Mouse (Mus musculus) kidney, embryonic 16.5 days (tissue): ENCODE data around the gene Lrmda. TPM values are rescaled to one million over a fixed set of nuclear protein-coding genes. Genes with fewer than 3 reads are reported as not detected.

ENCODE experiments used
- ATAC-seq: fragments of 200-750 bp; cut with Nextera tagmentation; 2 replicates; pipeline ENCODE4 v1.8.0; 2017; ENCODE audit warnings: moderate TSS enrichment; ENCODE audit not compliant: low FRiP score, low TSS enrichment
- H3K27ac ChIP-seq: fragments of 300-500 bp; sonication (generic); 2 replicates; pipeline ENCODE4 v1.5.1; 2014; ENCODE audit warnings: low read length
- H3K27me3 ChIP-seq: fragments of 300-500 bp; sonication (generic); 2 replicates; pipeline ENCODE4 v1.6.1; 2014; ENCODE audit warnings: low read length, control low read depth, mixed read lengths; ENCODE audit not compliant: insufficient read depth
- H3K36me3 ChIP-seq: fragments of 300-500 bp; sonication (generic); 2 replicates; pipeline ENCODE4 v1.6.1; 2014; ENCODE audit warnings: low read length, control low read depth, mixed read lengths; ENCODE audit not compliant: insufficient read depth
- H3K4me1 ChIP-seq: fragments of 300-500 bp; sonication (generic); 2 replicates; pipeline ENCODE4 v1.6.1; 2014; ENCODE audit warnings: low read length, control low read depth, mixed read lengths; ENCODE audit not compliant: insufficient read depth
- H3K4me2 ChIP-seq: fragments of 300-500 bp; sonication (generic); replicated peaks from 2 replicates; pipeline ENCODE4 v1.6.1; 2014; ENCODE audit warnings: low read depth, low read length
- H3K4me3 ChIP-seq: fragments of 300-500 bp; sonication (generic); 2 replicates; pipeline ENCODE4 v1.5.1; 2014; ENCODE audit warnings: mild to moderate bottlenecking, low read length
- H3K9ac ChIP-seq: fragments of 300-500 bp; sonication (generic); replicated peaks from 2 replicates; pipeline ENCODE4 v1.6.1; 2014; ENCODE audit warnings: low read length
- H3K9me3 ChIP-seq: fragments of 300-500 bp; sonication (generic); 2 replicates; pipeline ENCODE4 v1.6.1; 2016; ENCODE audit warnings: low read length, control low read depth
- WGBS: fragments of 180-500 bp; shearing (Covaris S2); extraction: QIAGEN DNeasy Blood & Tissue Kit; methylation state at CpG from one replicate; pipeline ENCODE4 v1.1.7; 2014; 5-methylcytosine and 5-hydroxymethylcytosine counted together
- polyA plus RNA-seq: library from polyadenylated mRNA; unstranded; fragments of >200 nt; fragmentation: Nextera tagmentation; extraction: Ambion mirVana; gene quantifications from 2 replicates; pipeline ENCODE4 v1.2.1, GENCODE M21; 2015

Gene Lrmda
- polyA plus RNA-seq, 1 experiment from 2014 or later: 0.76 TPM

DNA sequence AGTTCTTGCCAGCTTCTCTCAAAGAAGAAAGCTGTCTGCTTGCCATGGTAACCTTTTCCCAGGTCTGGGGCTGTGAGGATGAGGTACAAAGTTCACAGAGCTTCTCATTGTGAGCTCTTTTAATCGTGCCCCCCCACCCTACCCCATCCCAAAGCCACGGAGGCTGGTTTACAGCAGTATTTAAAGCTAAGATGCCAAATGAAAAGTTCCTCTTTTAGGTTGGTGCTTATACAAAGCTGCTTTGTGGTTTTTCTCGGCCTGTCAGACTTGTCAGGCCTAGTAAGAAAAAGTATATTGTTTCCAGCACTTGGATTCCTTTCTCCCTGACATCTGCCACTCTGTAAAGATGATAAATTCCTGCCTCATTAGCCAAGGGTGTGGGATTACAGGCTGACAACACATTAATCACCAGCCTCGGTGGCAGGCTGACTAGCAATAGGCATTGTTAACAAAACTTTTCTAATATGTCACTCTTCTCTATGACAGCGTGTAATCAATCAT, 629.9 kb downstream of the Lrmda start:
- ATAC-seq: no peak; the same call in 1 of the 2 replicates
- Histone ChIP-seq H3K27me3 (no peaks in the 10 kb centered on the region), H3K4me2 (no peak overlapping the region), H3K4me3 (no peak overlapping the region), H3K36me3 (no peaks in the 10 kb centered on the region), H3K4me1 (peaks cover 40% of the 10 kb centered on the region), H3K9ac (no peak overlapping the region), H3K27ac (peak overlapping the region; percentile 47; the same call in 1 of the 2 replicates), H3K9me3 (no peaks in the 10 kb centered on the region)
- WGBS: 29% methylated on average over 5 of the region's 5 CpGs

DNA sequence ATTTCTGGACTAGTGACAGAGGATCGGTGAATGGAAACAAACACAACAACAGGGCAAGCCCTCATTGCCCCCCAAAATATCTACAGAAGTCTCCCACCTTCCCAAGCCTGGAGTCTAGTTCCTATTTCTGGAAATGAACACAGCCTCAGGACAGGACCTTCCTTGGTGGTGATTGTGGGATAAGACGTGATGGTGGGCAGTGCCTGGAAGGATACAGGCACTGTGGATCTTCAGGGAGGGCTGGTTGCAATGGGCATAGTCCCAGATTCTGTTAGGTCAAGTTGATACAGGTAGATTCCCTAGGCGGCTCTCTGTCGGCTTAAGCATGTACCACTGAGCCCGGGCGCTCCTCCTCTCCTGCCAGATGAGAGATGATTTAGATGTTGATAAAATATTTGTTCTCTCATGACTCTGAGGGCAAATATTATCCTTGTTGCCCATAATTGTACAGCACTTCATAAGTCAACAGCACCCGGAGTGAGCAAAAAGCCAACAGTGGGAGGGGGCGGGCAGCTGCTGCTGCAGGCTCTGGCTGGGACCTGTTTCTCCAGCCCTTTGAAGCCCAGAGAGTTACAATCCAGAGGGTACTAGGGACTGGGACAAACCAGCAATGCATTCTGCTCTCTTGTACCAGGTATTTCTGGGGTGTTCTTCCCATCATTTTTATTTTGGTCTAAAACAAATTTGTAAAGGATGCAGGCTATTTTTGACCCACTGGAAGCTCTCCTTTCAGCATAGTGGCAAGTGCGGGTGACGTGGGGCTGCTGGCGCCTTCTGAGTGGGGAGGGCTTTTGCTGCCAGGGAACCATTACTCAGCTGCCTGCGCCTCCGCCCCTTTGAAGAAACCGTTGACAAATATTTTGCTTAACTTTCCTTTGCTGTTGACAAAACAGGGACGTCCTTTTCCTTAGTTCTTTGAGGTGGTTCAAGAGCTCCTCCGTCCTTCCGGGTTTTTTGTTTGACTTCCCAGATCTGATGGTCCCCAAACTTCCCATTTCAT, 630.8 kb downstream of the Lrmda start:
- ATAC-seq: no peak
- Histone ChIP-seq H3K4me2 (peak overlapping the region; percentile 31), H3K4me3 (no peak overlapping the region), H3K9me3 (no peaks in the 10 kb centered on the region), H3K27me3 (no peaks in the 10 kb centered on the region), H3K27ac (peak overlapping the region; percentile 64; the same call in 1 of the 2 replicates), H3K9ac (0 out of 2 replicates have a peak overlapping the region, but pooled peaks have one; percentile 13), H3K4me1 (peaks cover 40% of the 10 kb centered on the region), H3K36me3 (no peaks in the 10 kb centered on the region)
- 42% methylated on average over 17 of the region's 17 CpGs for WGBS

DNA sequence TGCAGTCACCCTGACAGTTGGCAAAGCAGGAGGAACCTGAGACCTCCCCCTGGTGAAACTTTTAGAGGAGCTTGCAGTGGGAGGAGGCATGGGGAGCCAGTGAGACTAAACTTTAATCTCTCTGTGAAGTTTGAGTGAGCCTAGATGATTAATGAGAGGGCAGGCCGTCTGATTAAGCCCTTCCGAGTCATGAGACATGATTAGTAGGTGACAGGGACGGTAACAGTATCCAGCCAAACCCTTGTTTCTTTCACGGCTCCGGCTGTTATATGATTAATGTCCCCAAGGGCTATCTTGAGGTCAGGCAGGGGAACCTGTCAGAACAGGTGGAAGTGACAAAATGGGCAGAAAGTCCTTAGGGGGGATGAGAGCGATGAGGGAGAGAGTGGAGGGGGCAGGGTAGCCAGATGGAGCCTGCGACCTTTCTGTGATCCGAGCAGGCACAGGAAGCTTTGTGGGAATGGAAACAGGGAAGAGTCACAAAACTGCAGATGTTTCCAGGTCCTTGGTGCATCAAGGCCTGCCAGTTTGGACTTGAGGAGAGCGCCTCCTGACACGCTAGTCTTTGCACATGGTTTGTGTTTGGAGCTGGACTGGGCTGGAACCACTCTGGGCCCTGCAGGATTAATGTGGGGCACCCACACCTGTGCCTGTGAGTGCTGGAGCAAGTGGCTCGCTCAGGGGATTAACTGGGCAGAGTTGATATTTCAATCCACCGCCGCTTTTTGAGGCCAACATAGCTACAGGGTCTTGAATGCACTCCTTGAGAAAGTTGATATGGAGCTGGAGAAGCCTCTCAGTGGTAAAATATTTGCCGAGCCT, 631.8 kb downstream of the Lrmda start:
- Histone ChIP-seq H3K9me3 (no peaks in the 10 kb centered on the region), H3K27me3 (no peaks in the 10 kb centered on the region), H3K36me3 (no peaks in the 10 kb centered on the region), H3K4me3 (no peak overlapping the region), H3K4me1 (peaks cover 40% of the 10 kb centered on the region), H3K9ac (no peak overlapping the region), H3K4me2 (peak overlapping the region; percentile 31), H3K27ac (peak overlapping the region; percentile 66)
- WGBS: 27% methylated on average over 14 of the region's 14 CpGs
- peak; percentile 62 for ATAC-seq

DNA sequence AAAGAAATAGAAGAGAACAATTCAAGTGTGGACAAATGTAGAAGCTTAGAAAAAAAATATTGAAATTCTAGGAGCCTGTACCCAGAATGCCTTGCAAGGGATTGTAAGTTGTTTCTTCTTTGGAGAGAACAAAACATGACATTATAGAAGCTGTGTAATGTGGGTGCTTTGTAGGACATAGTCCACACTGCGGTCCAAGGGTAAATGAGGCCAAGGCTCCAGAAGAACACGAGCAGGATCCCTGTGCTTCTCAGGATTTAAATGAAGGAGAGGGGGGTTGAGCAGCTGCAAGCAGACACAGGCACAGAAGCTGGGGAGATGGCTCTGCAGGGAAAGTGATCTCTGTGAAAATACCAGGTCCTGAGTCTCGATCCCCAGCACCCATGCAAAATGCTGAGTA, 643.0 kb downstream of the Lrmda start:
- Histone ChIP-seq H3K4me2 (no peak overlapping the region), H3K27me3 (no peaks in the 10 kb centered on the region), H3K36me3 (no peaks in the 10 kb centered on the region), H3K9ac (no peak overlapping the region), H3K4me3 (no peak overlapping the region), H3K9me3 (no peaks in the 10 kb centered on the region), H3K4me1 (no peaks in the 10 kb centered on the region), H3K27ac (no peak overlapping the region)
- no peak for ATAC-seq
- 63% methylated on average over 3 of the region's 3 CpGs for WGBS

DNA sequence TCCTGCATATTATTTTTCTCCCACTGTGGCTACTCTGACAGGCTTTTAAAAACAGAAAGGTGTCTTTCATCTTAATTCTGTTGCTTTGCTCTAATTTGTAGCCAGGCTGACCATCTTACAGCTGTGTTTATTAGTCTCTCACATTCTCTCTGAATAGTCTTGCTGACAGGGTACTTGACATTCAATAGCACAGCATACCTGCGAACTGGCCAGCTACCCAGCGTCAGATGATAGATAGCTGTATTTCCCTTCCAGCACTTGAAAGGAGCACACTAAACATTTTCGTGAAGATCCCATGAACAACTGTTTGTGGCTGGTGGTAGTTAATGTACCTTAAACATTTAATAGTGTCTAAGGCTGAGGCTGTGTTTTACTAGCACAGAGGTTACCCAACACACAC, 646.9 kb downstream of the Lrmda start:
- Histone ChIP-seq H3K9me3 (no peaks in the 10 kb centered on the region), H3K9ac (no peak overlapping the region), H3K4me2 (no peak overlapping the region), H3K4me1 (no peaks in the 10 kb centered on the region), H3K36me3 (no peaks in the 10 kb centered on the region), H3K27me3 (no peaks in the 10 kb centered on the region), H3K4me3 (no peak overlapping the region), H3K27ac (no peak overlapping the region)
- 56% methylated on average over 3 of the region's 3 CpGs for WGBS
- no peak for ATAC-seq

DNA sequence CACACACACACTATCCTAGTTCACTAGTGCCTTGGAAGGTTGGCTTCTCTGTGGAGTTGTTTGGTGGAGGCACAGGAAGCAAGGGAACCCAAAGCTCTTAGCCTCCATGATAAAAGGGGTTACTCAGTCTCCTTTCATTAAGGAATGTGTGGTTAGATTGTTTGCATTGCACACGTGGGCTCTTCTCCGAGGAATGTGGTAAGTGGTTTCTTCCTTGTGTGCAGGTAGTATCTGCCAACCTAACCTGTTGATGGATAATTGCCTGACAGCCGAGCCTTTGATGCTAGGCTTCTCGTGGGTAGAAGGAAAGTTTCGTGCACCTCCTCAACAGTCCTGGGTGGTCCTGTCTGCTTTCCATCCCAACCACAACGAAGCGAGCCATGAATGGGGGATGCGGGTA, 648.8 kb downstream of the Lrmda start:
- ATAC-seq: no peak
- H3K9ac ChIP-seq: no peak overlapping the region
- 76% methylated on average over 8 of the region's 8 CpGs for WGBS
- H3K9me3 ChIP-seq: no peaks in the 10 kb centered on the region
- no peak overlapping the region for H3K4me3 ChIP-seq
- H3K36me3 ChIP-seq: no peaks in the 10 kb centered on the region
- no peak overlapping the region for H3K27ac ChIP-seq
- H3K4me2 ChIP-seq: no peak overlapping the region
- H3K27me3 ChIP-seq: no peaks in the 10 kb centered on the region
- no peaks in the 10 kb centered on the region for H3K4me1 ChIP-seq

DNA sequence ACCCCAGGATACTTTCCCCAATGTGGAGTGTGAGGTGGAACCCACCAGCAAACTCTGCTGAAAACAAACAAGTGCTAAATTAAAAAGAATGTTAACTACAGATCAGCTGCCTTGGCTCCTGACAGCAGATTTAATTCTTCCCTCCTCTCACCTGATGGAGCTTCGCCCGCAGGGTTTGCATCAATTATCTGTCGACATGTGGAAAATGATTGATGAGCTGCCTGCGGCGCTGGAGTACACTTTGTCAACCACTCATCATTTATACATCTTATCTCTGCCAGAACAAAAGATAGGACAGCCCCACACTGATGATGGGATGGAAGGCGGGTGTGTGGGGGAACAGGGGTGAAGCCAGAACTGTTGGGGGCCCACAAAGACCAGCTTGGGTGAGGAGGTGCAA, 649.2 kb downstream of the Lrmda start:
- Histone ChIP-seq H3K4me1 (no peaks in the 10 kb centered on the region), H3K27ac (no peak overlapping the region), H3K36me3 (no peaks in the 10 kb centered on the region), H3K27me3 (no peaks in the 10 kb centered on the region), H3K4me2 (no peak overlapping the region), H3K9me3 (no peaks in the 10 kb centered on the region), H3K9ac (no peak overlapping the region), H3K4me3 (no peak overlapping the region)
- ATAC-seq: no peak
- 65% methylated on average over 6 of the region's 6 CpGs for WGBS

DNA sequence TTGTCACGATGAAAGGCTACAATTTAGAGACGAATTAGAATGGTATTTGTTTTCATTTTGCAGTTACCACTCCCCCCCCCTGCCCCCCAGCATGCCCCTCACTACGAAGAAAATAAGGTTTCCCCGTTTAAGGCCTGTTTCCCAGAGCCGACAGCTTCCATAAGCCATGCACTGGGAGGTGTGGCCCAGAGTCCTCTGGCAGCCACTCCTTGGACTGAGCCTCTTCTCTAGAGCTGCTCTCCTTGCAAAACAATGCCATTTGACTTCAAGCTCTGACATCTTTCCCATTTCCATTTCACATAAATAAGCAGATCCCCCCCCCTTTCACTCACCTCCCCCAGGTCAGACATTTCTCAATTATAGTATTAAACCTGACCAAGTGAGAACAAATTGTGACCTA, 654.1 kb downstream of the Lrmda start:
- no peak overlapping the region for H3K9ac ChIP-seq
- no peak overlapping the region for H3K4me2 ChIP-seq
- no peak for ATAC-seq
- H3K9me3 ChIP-seq: no peaks in the 10 kb centered on the region
- no peak overlapping the region for H3K4me3 ChIP-seq
- no peaks in the 10 kb centered on the region for H3K4me1 ChIP-seq
- 50% methylated on average over 5 of the region's 5 CpGs for WGBS
- H3K27me3 ChIP-seq: no peaks in the 10 kb centered on the region
- no peak overlapping the region for H3K27ac ChIP-seq
- H3K36me3 ChIP-seq: no peaks in the 10 kb centered on the region

DNA sequence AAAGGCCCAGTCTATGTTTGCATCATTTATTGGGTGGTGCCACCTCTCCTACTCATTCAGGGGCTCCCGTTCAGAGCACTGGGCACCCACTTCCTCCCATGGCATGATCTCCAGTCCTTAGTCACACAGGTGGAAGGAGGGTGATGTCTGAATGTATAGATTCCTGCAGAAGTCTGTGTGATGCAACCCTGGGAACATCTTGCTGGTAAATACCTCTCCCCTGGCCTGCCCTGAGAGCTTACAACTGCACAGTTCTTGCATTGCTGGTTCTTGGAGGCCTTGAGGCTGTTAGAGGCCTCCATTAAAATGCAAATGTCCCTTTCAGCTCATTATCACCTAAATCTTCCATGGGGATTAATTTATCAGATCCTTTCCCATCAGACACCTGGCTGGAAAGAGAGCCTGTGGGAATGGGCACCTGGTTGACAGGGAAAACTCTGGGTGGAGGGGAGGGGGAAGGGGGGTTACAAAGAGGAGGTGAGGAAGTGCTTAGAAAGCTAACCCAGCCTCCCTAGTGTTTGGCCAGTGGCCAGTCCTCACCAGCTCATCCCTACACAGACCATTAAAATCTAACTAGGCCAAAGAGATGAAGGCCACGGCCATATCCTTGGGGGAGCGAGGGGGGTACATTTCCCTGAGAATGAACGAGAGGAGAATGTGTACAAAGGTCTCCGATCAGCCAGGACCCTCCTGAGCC, 659.6 kb downstream of the Lrmda start:
- Histone ChIP-seq H3K9ac (no peak overlapping the region), H3K36me3 (no peaks in the 10 kb centered on the region), H3K4me1 (peaks cover 18% of the 10 kb centered on the region), H3K4me3 (no peak overlapping the region), H3K27me3 (no peaks in the 10 kb centered on the region), H3K9me3 (no peaks in the 10 kb centered on the region), H3K27ac (peak overlapping the region; percentile 75), H3K4me2 (no peak overlapping the region)
- ATAC-seq: peak; percentile 79
- WGBS: 64% methylated on average over 5 of the region's 5 CpGs
